Mouse (Mus musculus): Measurements from ENCODE around the gene Mprip. TPM values are rescaled to one million over a fixed set of nuclear protein-coding genes. Genes with fewer than 3 reads are reported as not detected.

Gene Mprip
- polyA plus RNA-seq, 1 experiment from 2014 or later: 14.4 TPM

- Histone ChIP-seq H3K4me2 (no peak overlapping the region), H3K9ac (no peak overlapping the region), H3K27me3 (no peaks in the 10 kb centered on the region), H3K4me1 (replicated peaks) (peaks cover 9% of the 10 kb centered on the region), H3K9me3 (replicated peaks) (no peaks in the 10 kb centered on the region), H3K27ac (replicated peaks) (no peak overlapping the region), H3K36me3 (replicated peaks) (peaks cover 46% of the 10 kb centered on the region), H3K4me3 (replicated peaks) (no peak overlapping the region)
- 92% methylated on average over 12 of the region's 12 CpGs for WGBS (ENCODE audit: insufficient replicate concordance)
- no peak for ATAC-seq (ENCODE audit: insufficient read depth)
These were observed 76.1 kb downstream of the Mprip start for GRCm38 (mm10) chr11:59737250-59737649.

GRCm38 (mm10) chr11:59739996-59740395 is 78.9 kb downstream of the Mprip start:
- Histone ChIP-seq H3K27me3 (no peaks in the 10 kb centered on the region), H3K4me1 (replicated peaks) (peaks cover 9% of the 10 kb centered on the region), H3K9ac (no peak overlapping the region), H3K27ac (replicated peaks) (no peak overlapping the region), H3K9me3 (replicated peaks) (no peaks in the 10 kb centered on the region), H3K36me3 (replicated peaks) (peaks cover 71% of the 10 kb centered on the region), H3K4me2 (no peak overlapping the region), H3K4me3 (replicated peaks) (no peak overlapping the region)
- WGBS (ENCODE audit: insufficient replicate concordance): 23% methylated on average over 2 of the region's 2 CpGs
- no peak for ATAC-seq (ENCODE audit: insufficient read depth)

GRCm38 (mm10) chr11:59741915-59742314 is 80.8 kb downstream of the Mprip start:
- ATAC-seq (ENCODE audit: insufficient read depth): no peak
- no peaks in the 10 kb centered on the region for H3K27me3 ChIP-seq
- H3K4me3 ChIP-seq (replicated peaks): no peak overlapping the region
- H3K9ac ChIP-seq: no peak overlapping the region
- WGBS (ENCODE audit: insufficient replicate concordance): 81% methylated on average over 5 of the region's 5 CpGs
- H3K9me3 ChIP-seq (replicated peaks): no peaks in the 10 kb centered on the region
- H3K4me2 ChIP-seq: no peak overlapping the region
- peaks cover 9% of the 10 kb centered on the region for H3K4me1 ChIP-seq (replicated peaks)
- no peak overlapping the region for H3K27ac ChIP-seq (replicated peaks)
- peaks cover 64% of the 10 kb centered on the region for H3K36me3 ChIP-seq (replicated peaks)

- WGBS (ENCODE audit: insufficient replicate concordance): 70% methylated on average over 2 of the region's 2 CpGs
- H3K4me3 ChIP-seq (replicated peaks): no peak overlapping the region
These were observed 82.2 kb downstream of the Mprip start for GRCm38 (mm10) chr11:59743307-59743706.

GRCm38 (mm10) chr11:59743712-59744111 is 82.6 kb downstream of the Mprip start:
- peaks cover 9% of the 10 kb centered on the region for H3K4me1 ChIP-seq (replicated peaks)
- no peak overlapping the region for H3K27ac ChIP-seq (replicated peaks)
- H3K4me2 ChIP-seq: no peak overlapping the region
- H3K36me3 ChIP-seq (replicated peaks): peaks cover 52% of the 10 kb centered on the region
- no peaks in the 10 kb centered on the region for H3K27me3 ChIP-seq
- WGBS (ENCODE audit: insufficient replicate concordance): 89% methylated on average over 1 of the region's 1 CpGs
- ATAC-seq (ENCODE audit: insufficient read depth): no peak
- no peak overlapping the region for H3K4me3 ChIP-seq (replicated peaks)
- no peaks in the 10 kb centered on the region for H3K9me3 ChIP-seq (replicated peaks)
- no peak overlapping the region for H3K9ac ChIP-seq

More at GRCm38 (mm10) chr11:59743307-59743706, 82.2 kb downstream of the Mprip start:
- Histone ChIP-seq H3K4me2 (no peak overlapping the region), H3K9ac (no peak overlapping the region), H3K9me3 (replicated peaks) (no peaks in the 10 kb centered on the region), H3K4me1 (replicated peaks) (peaks cover 9% of the 10 kb centered on the region), H3K36me3 (replicated peaks) (peaks cover 52% of the 10 kb centered on the region), H3K27ac (replicated peaks) (no peak overlapping the region), H3K27me3 (no peaks in the 10 kb centered on the region)
- ATAC-seq (ENCODE audit: insufficient read depth): no peak

GRCm38 (mm10) chr11:59744374-59744773 is 83.3 kb downstream of the Mprip start:
- no peak overlapping the region for H3K4me3 ChIP-seq (replicated peaks)
- peaks cover 53% of the 10 kb centered on the region for H3K36me3 ChIP-seq (replicated peaks)
- peaks cover 4% of the 10 kb centered on the region for H3K4me1 ChIP-seq (replicated peaks)
- no peak overlapping the region for H3K9ac ChIP-seq
- no peaks in the 10 kb centered on the region for H3K27me3 ChIP-seq
- H3K27ac ChIP-seq (replicated peaks): no peak overlapping the region
- no peaks in the 10 kb centered on the region for H3K9me3 ChIP-seq (replicated peaks)
- no peak overlapping the region for H3K4me2 ChIP-seq
- 82% methylated on average over 4 of the region's 4 CpGs for WGBS (ENCODE audit: insufficient replicate concordance)
- ATAC-seq (ENCODE audit: insufficient read depth): no peak

- no peak overlapping the region for H3K4me2 ChIP-seq
- no peaks in the 10 kb centered on the region for H3K27me3 ChIP-seq
- peaks cover 54% of the 10 kb centered on the region for H3K36me3 ChIP-seq (replicated peaks)
- no peak for ATAC-seq (ENCODE audit: insufficient read depth)
- no peak overlapping the region for H3K27ac ChIP-seq (replicated peaks)
- H3K4me1 ChIP-seq (replicated peaks): no peaks in the 10 kb centered on the region
- no peaks in the 10 kb centered on the region for H3K9me3 ChIP-seq (replicated peaks)
- 55% methylated on average over 5 of the region's 5 CpGs for WGBS (ENCODE audit: insufficient replicate concordance)
- no peak overlapping the region for H3K9ac ChIP-seq
- no peak overlapping the region for H3K4me3 ChIP-seq (replicated peaks)
These were observed 84.7 kb downstream of the Mprip start for GRCm38 (mm10) chr11:59745851-59746250.

GRCm38 (mm10) chr11:59746614-59747013 is 85.5 kb downstream of the Mprip start:
- Histone ChIP-seq H3K27me3 (no peaks in the 10 kb centered on the region), H3K4me2 (no peak overlapping the region), H3K27ac (replicated peaks) (no peak overlapping the region), H3K4me1 (replicated peaks) (no peaks in the 10 kb centered on the region), H3K9me3 (replicated peaks) (no peaks in the 10 kb centered on the region), H3K9ac (no peak overlapping the region), H3K4me3 (replicated peaks) (no peak overlapping the region), H3K36me3 (replicated peaks) (peaks cover 54% of the 10 kb centered on the region)
- no peak for ATAC-seq (ENCODE audit: insufficient read depth)
- WGBS (ENCODE audit: insufficient replicate concordance): 71% methylated on average over 2 of the region's 2 CpGs

GRCm38 (mm10) chr11:59749050-59749449 is 87.9 kb downstream of the Mprip start:
- peaks cover 49% of the 10 kb centered on the region for H3K36me3 ChIP-seq (replicated peaks)
- 66% methylated on average over 3 of the region's 3 CpGs for WGBS (ENCODE audit: insufficient replicate concordance)
- H3K27ac ChIP-seq (replicated peaks): no peak overlapping the region
- H3K9me3 ChIP-seq (replicated peaks): no peaks in the 10 kb centered on the region
- no peak for ATAC-seq (ENCODE audit: insufficient read depth)
- no peaks in the 10 kb centered on the region for H3K4me1 ChIP-seq (replicated peaks)
- no peak overlapping the region for H3K4me2 ChIP-seq
- H3K9ac ChIP-seq: no peak overlapping the region
- no peaks in the 10 kb centered on the region for H3K27me3 ChIP-seq
- H3K4me3 ChIP-seq (replicated peaks): no peak overlapping the region

- no peak overlapping the region for H3K9ac ChIP-seq
- no peak overlapping the region for H3K4me3 ChIP-seq (replicated peaks)
- 65% methylated on average over 6 of the region's 6 CpGs for WGBS (ENCODE audit: insufficient replicate concordance)
- no peaks in the 10 kb centered on the region for H3K27me3 ChIP-seq
- peaks cover 74% of the 10 kb centered on the region for H3K36me3 ChIP-seq (replicated peaks)
- no peak for ATAC-seq (ENCODE audit: insufficient read depth)
- H3K9me3 ChIP-seq (replicated peaks): no peaks in the 10 kb centered on the region
- no peak overlapping the region for H3K4me2 ChIP-seq
- no peaks in the 10 kb centered on the region for H3K4me1 ChIP-seq (replicated peaks)
- no peak overlapping the region for H3K27ac ChIP-seq (replicated peaks)
These were observed 93.4 kb downstream of the Mprip start for GRCm38 (mm10) chr11:59754504-59754903.

- ATAC-seq (ENCODE audit: insufficient read depth): no peak
- Histone ChIP-seq H3K4me1 (replicated peaks) (no peaks in the 10 kb centered on the region), H3K4me2 (no peak overlapping the region), H3K9me3 (replicated peaks) (no peaks in the 10 kb centered on the region), H3K27ac (replicated peaks) (no peak overlapping the region), H3K27me3 (no peaks in the 10 kb centered on the region), H3K9ac (no peak overlapping the region), H3K4me3 (replicated peaks) (no peak overlapping the region), H3K36me3 (replicated peaks) (peaks cover 79% of the 10 kb centered on the region)
- 78% methylated on average over 4 of the region's 4 CpGs for WGBS (ENCODE audit: insufficient replicate concordance)
These were observed 95.2 kb downstream of the Mprip start for GRCm38 (mm10) chr11:59756351-59756750.

GRCm38 (mm10) chr11:59758191-59758985 is 97.3 kb downstream of the Mprip start:
- H3K36me3 ChIP-seq (replicated peaks): peaks cover 69% of the 10 kb centered on the region
- WGBS (ENCODE audit: insufficient replicate concordance): 78% methylated on average over 9 of the region's 9 CpGs

More at GRCm38 (mm10) chr11:59758191-59758985, 97.3 kb downstream of the Mprip start:
- Histone ChIP-seq H3K9me3 (replicated peaks) (no peaks in the 10 kb centered on the region), H3K4me1 (replicated peaks) (no peaks in the 10 kb centered on the region), H3K4me2 (no peak overlapping the region), H3K4me3 (replicated peaks) (no peak overlapping the region), H3K27me3 (no peaks in the 10 kb centered on the region), H3K27ac (replicated peaks) (no peak overlapping the region), H3K9ac (no peak overlapping the region)
- ATAC-seq (ENCODE audit: insufficient read depth): no peak
